Mouse (Mus musculus): ENCODE measurements around the gene Cldn34c3. TPM values are rescaled to one million over a fixed set of nuclear protein-coding genes. Genes with fewer than 3 reads are reported as not detected.
"Not testable (repeated sequence)": the region's sequence is repeated elsewhere in the genome, so short reads cannot be mapped to it uniquely, and the experiment has no call there.

Cldn34c3 gene
- 0.47 TPM in 1 of 2 replicates, not detected in the other for polyA plus RNA-seq (2014; fragmentation: Nextera tagmentation; extraction: Ambion mirVana)

- not testable (repeated sequence) for H3K27ac ChIP-seq (ENCODE audit: low read depth, low read length); H3K9me3 ChIP-seq (ENCODE audit: control insufficient read depth, low read length); DNase-seq (ENCODE audit: low spot score); H3K27me3 ChIP-seq (ENCODE audit: control insufficient read depth, insufficient read depth, low read length); H3K9ac ChIP-seq (ENCODE audit: low read depth, low read length); H3K4me1 ChIP-seq (replicated peaks; ENCODE audit: control insufficient read depth, insufficient read depth, low read length); ATAC-seq (ENCODE audit: low FRiP score); H3K4me2 ChIP-seq (replicated peaks; ENCODE audit: low read depth, low read length); H3K36me3 ChIP-seq (ENCODE audit: control insufficient read depth, insufficient read depth, low read length); H3K4me3 ChIP-seq (ENCODE audit: low read depth, low read length)
Measured at GRCm38 (mm10) chrX:123793365-123793764, at the start of gene Cldn34c3. Gene Cldn34c3, plus strand, starts transcription at chrX:123793665.

Other genes starting within 250 kb of the Cldn34c3 start
- not detected in 2 replicates for gene Cldn34c2, start 212.0 kb upstream of the Cldn34c3 start, polyA plus RNA-seq (2014; fragmentation: Nextera tagmentation; extraction: Ambion mirVana)
- gene Gm17467, start 88.9 kb upstream of the Cldn34c3 start, polyA plus RNA-seq (2014; fragmentation: Nextera tagmentation; extraction: Ambion mirVana) = not detected in 2 replicates